Mouse (Mus musculus) WW6 (cell line): ENCODE data around the gene Tmem63a.
"Not testable (repeated sequence)": the region's sequence is repeated elsewhere in the genome, so short reads cannot be mapped to it uniquely, and the experiment has no call there.

Experiments
- DNase-seq: peaks from one replicate; pipeline ENCODE4 v3.0.0-alpha.2; 2013; ENCODE audit warnings: low read depth, low spot score

Tmem63a gene

DNA sequence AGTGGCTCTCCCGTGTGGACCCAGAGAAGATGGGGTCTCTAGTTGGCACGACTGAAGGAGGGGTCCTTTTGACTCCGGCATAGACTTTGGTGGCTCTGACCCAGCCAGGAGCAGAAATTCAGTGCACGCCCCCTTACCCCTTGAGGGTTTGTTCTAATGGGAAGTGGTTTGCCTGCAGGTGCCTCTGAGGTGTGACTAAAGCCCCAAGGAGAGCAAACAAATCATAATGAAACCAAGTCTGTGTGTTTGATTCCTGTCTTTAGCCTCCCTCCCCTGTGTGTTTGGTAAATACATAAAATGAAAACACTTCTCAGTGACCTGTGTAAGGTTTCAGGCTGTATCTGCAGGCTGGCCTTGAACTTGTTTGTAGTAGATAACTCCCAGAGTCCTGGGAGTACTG, 15.9 kb upstream of the Tmem63a start:
- no peak for DNase-seq

DNA sequence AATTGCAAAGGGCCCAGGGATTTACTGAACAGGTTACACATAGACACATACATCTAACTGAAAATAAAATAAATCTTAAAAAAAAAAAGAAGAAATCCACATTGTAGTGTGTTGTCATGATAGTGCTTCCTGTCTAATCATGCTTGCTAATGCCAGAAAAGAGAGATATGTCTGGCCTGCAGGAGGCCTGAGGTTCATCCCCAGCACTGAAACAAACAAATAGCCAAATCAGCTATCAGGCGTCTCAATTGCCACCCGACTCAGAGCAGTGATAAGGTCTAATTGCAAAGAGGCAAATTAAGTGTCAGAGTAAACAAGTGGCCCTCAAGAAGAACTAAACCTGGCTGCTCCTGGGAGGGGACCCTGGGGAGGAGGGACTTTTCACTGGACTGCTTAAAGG, 12.5 kb upstream of the Tmem63a start:
- no peak for DNase-seq

DNA sequence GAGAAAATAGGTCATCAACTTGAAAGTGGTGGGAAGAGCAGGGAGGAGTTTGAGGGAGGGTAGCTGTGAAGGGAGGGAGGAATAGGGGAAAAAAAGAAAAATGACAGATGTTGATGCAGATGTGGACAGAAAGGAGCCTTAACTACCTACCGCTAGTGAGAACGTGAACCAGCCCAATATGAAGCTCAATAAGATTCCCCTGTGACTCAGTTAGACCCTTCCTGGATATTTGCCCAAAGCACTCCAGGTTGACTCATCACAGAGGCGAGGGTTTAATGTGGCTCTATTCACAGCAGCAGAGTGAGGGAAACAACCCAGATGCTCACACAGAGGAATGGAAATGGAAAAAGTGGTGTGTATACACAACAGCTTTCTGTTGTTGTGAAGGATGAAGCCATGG, 11.0 kb upstream of the Tmem63a start:
- no peak for DNase-seq

DNA sequence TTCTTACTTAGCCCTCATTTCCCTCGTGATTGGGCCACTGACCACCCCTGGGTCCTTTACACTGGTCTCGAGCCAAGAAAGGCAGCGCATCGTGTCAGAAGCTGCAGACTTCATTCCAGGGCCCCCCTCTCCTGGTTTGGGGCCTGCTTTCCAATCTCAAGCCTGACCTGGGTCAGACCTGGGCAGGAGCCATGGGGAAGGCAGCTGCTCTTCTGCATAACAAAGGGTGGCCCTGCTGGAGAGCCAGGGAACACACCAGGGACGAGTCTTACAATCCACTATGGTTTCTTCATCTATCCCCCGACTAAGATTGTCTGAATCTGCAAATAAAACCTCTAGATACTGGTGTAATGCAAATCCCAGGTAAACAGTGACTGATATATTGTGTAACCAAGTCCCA, 8.5 kb upstream of the Tmem63a start:
- no peak for DNase-seq

DNA sequence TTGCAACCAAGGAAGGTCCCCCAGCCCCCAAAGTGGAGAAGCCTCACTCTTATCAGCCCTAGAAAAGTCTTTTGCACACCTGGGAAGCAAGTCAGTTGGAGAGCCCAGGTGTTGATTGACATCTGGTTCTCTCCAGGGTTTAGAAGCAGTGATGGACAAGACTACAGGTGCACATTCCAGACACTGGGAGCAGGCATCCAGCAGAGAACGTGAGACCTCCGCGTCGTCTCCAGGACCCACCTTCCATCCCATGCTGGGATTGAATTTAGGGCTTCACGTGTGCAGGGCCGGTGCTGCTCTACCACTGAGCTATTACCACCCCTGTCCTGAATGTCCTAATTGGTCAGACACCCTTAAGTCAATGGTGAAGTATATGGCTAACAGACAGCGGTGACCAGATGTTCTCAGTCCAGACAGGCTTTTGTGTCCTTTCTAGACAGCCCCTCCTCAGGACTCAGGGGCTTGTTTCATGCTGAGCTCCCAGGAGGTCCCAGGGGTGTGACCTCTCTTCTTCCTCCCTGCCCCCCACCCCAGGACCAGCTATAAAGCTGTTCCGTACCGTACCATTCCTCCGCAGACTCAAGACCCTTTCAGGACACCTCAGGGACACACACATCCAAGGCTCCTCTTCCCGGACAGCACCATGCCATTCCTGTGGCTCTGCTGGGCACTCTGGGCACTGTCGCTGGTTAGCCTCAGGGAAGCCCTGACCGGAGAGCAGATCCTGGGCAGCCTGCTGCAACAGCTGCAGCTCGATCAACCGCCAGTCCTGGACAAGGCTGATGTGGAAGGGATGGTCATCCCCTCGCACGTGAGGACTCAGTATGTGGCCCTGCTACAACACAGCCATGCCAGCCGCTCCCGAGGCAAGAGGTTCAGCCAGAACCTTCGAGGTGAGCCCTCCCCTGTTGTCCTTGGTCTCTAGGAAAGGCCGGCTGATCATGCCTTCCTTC, 7.4 kb upstream of the Tmem63a start, which contains the start of gene Lefty1:
TSS of gene Lefty1 (plus strand) at position 556 of the 953 bp plus-strand sequence.
- no peak for DNase-seq

DNA sequence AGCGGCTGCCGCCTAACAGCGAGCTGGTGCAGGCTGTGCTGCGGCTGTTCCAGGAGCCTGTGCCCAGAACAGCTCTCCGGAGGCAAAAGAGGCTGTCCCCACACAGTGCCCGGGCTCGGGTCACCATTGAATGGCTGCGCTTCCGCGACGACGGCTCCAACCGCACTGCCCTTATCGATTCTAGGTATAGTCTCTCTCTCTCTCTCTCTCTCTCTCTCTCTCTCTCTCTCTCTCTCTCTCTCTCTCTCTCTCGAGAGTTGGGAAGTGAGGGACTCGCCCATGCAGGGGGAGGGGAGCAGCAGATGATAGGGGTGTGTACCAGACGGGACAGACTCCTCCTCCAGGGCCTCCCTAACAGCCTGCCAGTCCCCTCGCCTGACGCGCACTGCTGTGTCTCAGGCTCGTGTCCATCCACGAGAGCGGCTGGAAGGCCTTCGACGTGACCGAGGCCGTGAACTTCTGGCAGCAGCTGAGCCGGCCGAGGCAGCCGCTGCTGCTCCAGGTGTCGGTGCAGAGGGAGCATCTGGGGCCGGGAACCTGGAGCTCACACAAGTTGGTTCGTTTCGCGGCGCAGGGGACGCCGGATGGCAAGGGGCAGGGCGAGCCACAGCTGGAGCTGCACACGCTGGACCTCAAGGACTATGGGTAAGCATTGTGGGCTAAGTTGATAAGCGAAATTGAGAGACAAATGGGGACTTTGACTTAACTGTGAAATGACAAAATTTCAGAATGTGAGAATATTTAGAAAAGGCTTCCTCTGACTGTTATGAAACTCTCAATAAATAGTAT, 5.3 kb upstream of the Tmem63a start:
- DNase-seq, result not testable (repeated sequence)

DNA sequence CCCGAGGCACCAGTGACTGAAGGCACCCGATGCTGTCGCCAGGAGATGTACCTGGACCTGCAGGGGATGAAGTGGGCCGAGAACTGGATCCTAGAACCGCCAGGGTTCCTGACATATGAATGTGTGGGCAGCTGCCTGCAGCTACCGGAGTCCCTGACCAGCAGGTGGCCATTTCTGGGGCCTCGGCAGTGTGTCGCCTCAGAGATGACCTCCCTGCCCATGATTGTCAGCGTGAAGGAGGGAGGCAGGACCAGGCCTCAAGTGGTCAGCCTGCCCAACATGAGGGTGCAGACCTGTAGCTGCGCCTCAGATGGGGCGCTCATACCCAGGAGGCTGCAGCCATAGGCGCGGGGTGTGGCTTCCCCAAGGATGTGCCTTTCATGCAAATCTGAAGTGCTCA, 4.5 kb upstream of the Tmem63a start:
- DNase-seq, result not testable (repeated sequence)

DNA sequence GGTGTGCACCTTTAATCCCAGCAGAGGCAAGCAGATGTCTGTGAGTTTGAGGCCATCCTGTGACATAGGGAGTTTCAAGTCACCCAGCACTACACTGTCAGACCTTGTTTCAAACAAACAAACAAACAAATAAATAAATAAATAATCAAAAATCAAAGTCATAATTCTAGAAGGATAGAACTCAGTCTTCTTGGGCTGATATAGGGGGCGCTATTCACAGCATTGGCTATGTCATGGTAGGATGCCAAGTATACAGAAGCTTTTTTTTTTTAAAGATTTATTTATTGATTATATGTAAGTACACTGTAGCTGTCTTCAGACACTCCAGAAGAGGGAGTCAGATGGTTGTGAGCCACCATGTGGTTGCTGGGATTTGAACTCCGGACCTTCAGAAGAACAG, 3.4 kb upstream of the Tmem63a start:
- not testable (repeated sequence) for DNase-seq

DNA sequence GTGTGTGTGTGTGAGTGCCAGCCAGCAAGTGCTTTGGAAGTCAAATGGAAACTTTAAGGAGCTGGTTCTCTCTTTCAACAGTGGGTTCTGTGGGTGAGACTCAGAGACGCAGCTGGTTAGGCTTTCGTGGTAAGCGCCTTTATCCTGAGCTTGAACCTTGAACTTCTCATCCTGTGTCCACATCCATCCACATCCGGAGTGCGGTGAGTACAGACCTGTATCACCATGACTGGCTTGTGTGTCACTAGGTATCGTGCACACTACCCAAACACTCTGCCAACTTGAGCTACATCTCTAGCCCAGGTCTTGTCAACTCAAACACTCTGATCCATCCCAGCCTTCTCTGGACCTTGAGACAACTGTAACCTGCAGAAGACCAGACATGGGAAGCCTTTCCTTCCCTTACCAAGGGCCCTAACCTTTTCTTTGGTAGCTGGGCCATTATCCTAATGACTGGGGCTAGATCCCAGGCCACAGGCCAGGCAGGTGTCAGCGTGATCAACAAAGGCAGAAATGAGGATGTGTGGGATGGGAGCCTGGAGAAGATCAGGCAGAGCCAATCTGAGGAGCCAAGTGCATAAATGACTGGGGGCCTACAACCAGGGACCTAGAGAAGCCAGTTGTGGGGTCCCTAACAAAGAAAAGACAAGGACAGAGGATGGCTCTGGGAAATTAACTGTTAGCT, 1.2 kb upstream of the Tmem63a start:
- no peak for DNase-seq

DNA sequence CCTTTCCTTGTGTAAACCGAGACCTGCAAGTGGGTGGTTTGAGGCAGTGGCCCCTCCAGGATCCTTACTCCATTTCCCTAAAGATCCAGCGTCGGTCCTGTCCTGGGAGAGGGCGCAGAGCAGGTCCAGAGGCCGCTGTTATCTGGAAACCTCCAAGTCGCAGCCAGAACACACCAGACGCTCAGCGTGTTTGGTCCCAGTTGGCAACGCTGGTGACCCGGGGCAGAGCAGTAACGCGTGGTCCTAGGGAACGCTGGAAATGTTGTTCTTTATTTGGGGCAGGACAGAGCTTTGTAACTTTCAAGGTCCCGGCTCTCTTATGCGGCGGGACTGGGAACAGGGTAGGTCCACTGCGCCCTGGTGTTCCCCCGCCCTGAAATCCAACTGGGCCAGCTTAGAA, 418 bp upstream of the Tmem63a start:
- no peak for DNase-seq

DNA sequence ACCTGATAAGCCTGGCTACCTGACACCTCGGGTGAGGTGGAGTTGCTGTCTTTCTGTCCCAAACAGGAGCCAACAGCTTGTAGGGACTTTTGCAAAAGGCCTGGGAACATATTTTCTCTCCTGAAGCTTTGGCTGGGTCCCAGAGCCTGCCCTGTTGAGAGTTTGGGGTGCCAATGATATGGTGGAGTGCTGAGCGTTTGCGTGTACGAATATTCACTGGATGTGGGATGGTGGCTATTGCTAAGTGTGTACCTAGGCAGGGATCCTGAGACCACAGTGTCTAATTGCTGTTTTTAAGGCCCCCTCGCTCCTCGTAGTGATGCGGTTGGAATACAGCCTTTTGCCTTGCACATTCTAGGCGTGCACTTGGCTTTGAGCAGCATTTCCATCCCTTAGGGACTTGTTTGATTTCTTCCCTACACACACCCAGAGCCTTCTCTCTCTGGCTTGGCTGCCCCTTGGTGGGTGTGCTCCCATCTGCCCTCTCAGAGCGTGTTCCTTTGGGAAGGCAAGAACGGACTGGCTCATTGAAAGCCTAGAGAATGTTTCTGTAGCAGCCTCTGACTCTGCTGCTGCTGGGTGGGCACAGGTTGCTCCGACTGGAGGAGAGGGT, 994 bp downstream of the Tmem63a start:
- no peak for DNase-seq

DNA sequence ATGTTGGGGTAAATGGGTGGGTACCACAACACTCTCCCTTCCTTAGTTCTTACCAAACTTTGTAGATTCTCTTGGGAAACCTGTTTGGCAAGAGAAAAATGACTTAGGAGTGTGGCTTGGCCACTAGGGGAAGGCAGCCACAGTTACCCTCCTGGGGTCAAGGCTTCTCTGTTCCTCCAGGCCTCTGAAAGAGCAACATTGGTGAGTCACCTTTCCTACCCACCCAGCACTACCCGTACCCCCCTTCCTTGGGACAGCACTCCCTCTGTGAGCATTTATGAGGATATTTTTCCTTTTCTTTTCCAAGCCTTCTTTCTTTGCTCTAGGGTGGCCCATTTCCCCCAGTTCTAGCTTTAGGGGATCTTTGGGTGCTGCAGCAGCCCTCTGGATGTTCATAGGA, 1.8 kb downstream of the Tmem63a start:
- no peak for DNase-seq

DNA sequence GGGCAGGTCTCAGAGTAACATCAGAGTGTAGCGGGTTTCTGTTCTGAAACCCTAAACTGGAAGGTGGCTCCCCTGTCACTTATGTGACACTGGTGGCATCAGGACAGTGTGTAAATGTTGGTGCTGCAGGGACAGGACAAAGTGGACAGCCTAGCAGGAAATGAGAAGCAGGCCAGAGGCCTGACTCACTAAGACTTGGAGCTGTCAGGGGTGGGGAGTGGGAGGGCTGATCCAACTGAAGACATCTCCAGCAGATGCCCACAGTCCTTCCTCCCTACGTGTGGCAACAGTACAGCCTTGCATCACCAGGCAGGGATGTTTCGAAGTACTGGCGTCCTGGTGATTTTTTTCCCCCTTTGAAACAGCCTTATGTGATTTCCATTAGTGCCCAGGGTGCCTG, 2.4 kb downstream of the Tmem63a start:
- DNase-seq, result no peak

DNA sequence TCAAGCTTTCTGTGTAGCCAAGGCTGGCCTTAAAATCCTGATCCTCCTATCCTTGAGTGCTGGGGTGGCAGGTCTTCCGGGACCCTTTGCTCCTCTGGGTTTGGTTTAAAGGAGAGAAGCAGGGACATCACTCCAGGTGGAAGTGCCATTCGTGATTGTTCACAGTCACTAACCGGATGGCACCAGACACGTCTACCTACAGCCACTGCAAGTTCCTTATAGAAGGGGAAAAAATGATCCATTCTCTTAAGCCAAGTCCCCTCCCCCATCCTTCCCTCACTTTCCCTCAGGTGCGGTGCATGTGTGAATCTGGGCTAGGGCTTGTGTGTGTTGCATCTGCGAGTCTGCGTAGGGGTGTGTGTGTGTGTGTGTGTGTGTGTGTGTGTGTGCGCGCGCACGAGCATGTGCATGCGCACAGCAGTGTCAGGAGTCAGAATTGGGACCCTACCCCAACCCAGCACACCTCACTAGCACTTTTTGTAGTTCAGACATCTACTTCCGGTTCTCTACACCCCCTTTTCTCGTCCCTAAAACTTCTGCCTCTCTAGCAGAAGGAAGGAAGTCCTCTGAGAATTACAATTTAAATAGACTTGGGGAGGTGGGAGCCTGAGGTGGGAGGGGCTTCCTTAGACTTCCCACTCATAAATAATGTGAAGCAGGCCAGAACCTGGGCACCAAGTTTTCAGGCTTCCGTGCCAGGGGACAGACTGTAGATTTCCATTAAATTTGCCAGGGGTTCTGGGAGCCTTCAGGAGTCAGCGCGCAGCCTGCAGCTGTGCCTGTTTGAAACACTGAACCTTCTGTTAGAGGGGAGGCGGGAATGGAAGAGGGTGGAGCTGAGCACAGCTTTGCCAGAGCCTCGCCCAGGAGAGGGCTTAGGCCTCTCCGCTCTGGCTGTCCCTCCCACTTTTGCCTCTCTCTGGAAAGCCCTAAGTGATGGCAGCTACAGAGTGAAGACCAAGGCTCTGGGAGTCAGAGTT, 3.1 kb downstream of the Tmem63a start:
- DNase-seq, result no peak

DNA sequence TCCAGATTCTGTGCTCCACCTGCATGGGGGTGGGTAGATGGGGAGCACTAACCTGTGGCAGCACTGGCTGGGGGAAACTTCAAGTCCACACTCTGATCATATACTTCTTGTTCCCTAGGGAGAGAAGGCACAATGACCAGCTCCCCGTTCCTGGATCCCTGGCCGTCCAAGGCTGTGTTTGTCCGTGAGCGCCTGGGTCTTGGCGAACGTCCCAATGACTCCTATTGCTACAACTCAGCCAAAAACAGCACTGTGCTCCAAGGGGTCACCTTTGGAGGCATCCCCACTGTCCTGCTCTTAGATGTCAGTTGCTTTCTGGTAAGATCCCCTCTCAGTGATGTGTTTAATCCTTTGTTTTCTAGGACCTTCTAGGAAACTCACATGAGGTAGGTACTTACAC, 4.3 kb downstream of the Tmem63a start:
- DNase-seq, result no peak

DNA sequence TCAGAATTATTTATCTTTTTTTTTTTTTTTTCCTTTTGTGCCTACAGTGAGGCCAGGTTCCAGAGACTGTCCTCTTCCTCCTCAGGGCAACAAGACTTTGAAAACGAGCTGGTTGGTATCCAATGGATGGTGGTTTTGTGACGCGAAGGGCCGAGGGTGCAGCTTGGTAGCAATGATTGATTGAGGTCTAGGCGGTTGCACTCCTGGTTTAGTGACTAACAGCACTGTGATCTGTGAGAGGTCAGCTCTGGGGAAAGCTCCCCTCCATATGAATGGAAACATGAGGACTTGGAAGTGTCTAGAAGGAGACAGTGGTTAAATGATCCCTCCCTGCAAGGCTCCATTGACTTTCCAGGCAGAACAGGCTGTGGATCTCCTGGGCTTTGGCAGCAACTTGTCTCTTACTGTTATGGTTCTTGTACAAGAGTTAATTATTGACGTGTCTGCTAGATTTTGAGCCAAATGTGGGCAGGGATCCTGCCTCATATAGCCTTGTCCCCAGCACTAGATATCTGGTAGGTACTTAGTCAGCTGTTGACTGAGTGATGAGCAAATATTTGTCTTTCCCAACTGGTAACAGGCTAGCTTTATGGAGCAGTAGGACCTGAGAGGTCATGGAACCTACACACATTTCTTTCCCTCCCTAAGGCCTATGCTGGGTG, 10.1 kb downstream of the Tmem63a start:
- no peak for DNase-seq

DNA sequence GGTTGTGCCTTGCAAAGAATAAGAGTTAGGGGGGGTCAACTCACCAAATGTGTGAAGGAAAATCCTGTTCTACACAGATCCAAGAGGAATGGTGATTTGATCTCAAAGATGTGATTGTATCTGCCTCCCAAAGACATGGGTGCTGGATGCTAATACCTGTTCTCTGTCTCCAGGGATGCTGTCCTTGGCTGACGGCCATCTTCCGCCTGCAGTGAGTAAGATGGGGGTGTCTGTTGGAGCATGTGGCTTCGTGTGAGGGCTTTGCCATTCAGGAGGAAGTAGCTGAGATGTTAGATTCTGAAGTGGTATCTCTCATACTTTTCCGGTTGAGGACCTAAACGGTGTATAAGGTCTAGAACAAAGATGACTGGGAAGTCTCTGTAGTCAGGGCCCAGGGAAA, 10.7 kb downstream of the Tmem63a start:
- no peak for DNase-seq

DNA sequence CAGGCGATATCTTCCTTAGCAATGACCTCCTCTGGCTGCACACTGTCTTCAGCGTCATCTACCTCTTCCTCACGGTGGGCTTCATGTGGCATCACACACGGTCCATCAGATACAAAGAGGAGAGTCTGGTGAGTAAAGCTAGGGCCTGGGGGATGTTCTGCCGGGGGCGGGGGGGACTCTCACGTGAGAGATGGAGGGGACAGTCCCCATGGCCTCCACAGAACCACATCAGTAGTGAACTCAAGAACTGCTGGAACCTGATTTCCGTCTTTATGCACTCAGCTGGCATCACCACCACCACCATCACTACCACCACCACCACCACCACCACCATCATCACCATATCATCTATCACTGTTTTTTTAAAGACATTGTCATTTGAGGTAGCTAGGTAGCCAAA, 14.3 kb downstream of the Tmem63a start:
- no peak for DNase-seq

DNA sequence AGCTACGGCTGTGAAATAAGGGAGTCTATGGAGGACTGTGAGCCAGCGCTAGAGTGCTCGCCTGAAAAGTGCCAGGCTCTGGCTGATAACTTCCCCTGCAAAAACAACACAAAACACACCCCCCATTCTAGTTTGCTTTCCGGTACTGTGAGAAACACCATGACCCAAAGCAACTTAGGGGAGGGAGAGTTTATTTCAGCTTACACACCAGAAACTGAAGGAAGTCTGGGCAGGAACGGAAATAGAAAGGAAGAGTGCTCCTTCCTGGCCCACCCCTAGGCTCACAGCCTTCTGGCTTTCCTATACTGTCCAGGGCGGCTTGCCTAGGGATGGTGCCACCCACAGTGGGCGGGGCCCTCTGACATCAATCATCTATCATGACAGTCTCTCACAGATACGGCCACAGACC, 14.8 kb downstream of the Tmem63a start:
- DNase-seq, result no peak

DNA sequence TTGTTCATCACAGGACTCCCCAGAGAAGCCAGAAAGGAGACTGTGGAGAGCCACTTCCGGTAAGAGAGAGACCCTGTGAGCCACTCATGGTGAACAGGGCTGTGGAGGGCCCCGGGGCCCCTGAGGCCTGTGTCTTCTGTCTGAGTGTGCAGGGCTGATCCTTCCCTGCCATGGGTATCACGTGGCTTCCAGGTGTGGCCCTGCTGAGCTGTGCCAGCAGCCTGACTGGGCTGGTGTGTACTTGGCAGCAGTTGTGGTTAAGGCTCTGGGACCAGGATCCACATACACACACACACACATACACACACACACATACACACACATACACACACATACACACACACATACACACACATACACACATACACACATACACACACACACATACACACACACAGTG, 15.8 kb downstream of the Tmem63a start:
- DNase-seq, result no peak
